Mouse (Mus musculus): Measurements from ENCODE around the gene Tas2r114.

Tas2r114 gene

GRCm38 (mm10) chr6:131689963-131690362 lies at the start of gene Tas2r114:
Tas2r114 (minus strand) TSS chr6:131690063.
- DNase-seq (ENCODE audit: low spot score) = no peak

DNA sequence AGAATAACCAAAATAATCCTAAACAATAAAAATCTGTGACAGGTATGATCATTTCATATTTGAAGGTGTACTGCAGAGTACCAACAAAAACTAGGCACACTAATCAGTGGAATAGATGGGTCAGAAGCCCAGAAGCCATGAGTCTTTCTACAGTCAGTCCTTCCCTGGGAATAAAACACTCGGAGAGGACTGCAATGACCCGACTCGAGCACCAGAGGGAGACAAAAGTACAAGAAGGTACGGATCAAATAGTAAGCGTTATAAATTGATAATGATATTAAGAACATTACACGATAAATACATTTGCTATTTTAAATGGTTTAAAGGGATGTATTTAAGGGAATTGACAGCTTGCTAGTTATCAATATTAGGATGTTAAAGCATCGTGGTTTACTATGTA lies 22.9 kb upstream of the Tas2r114 start:
- DNase-seq (ENCODE audit: low spot score) = no peak

DNA sequence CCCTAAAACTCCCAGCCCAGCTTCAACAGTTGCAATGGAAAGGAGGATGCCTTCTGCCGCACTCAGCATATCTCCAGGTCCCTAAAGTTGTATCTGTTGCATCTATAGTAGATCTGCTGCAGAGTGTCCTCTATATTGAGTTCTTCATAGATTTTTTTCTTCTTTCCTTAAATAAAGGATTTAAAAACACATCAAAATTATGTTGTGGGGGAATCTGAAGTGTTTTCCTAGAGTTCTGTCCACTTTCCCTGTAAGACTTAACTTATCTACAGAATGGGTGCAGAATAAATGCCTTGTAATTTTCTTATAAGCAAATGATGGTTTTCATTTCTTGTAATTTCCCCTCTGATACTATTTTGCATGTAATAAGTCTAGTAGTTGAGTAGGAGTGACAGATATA lies 2.5 kb downstream of the Tas2r114 start, which contains the start of gene Tas2r105:
Gene Tas2r105 (minus strand): TSS at position 101 of the 400 bp plus-strand sequence.
- DNase-seq (ENCODE audit: low spot score) = no peak

DNA sequence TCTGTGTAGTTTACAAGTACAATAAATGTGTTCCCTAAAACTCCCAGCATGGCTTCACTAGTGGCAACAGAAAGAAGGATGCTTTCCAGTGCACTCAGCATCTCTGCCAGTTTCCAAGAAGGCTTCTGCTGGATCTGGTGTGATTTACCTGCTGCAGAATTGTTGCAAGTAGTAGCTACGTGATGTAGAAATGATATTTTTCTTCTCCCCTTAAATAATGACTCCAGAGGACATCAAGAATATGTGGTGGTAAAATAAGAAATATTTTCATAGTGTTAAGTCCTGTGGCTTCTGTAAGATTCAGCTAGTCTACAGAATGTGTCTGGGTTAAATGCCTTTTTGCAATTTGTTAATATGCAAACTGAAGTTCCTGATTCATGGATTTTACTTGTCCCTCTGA lies 4.2 kb downstream of the Tas2r114 start, which contains the start of gene Tas2r104:
Gene Tas2r104 (minus strand): TSS at position 101 of the 400 bp plus-strand sequence.
- DNase-seq (ENCODE audit: low spot score) = no peak

DNA sequence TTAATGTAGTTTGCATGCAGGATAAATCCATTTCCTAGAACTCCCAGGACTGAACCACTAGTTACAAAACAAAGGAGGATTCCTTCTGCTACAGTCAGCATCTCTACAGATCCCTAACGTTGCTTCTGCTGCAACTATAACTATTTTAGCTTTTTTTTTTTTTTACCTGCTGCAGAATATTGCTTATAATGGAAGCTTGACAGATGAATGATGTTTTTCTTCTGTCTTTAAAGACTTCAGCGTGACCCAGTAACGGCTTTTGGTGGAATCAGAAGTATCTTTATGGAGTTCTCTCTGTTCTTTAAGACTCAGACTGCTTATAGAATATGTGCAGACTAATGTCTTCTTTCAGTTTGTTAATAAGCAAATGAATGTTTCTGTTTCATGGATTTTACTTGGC lies 11.1 kb downstream of the Tas2r114 start, which contains the start of gene Tas2r106:
Gene Tas2r106 (minus strand): TSS at position 101 of the 400 bp plus-strand sequence.
- DNase-seq (ENCODE audit: low spot score) = no peak

DNA sequence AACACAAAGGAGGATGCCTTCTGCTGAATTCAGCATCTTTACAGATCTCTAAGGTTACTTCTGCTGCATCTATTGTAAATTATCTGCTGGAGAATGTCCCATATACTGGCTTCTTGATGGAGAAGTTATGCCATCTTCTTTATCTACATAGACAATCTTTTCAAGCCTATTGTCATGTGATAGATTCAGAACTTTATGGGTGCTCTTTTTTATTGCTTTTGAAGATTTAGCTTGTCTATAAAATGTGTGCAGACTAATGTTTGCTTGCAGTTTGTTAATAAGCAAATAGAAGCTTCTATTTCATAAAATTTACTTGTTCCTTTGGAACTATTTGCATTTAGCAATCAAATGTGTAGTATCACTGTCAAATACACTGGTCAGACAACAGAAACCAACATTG lies 29.8 kb downstream of the Tas2r114 start, which contains the start of gene Tas2r107:
Gene Tas2r107 (minus strand): TSS at position 101 of the 400 bp plus-strand sequence.
- no peak for DNase-seq (ENCODE audit: low spot score)
